25 mouse cellular contexts compared by ENCODE assay signal in genomic region chr7:141560471-141560870, GRCm38 (mm10). TPM values are rescaled to one million over a fixed set of nuclear protein-coding genes. Genes with fewer than 3 reads are reported as not detected.
DNase-seq lines count a peak whose midpoint lies in the region; ATAC-seq lines count a peak whose summit lies in the region.
"Had no signal": no experiment of that assay in that cellular context is flagged by ENCODE, and none has a peak within 500 bp of the region (broad histone marks: within the 10 kb centered on the region; RNA-seq: fewer than 3 reads in every experiment).

No protein-coding gene starts in this region.

- H3K4me1 ChIP-seq in midbrain, embryonic 14.5 days (ENCODE audit: control insufficient read depth, insufficient read depth, low read length) = peaks cover 6% of the 10 kb centered on the region
- H3K4me1 ChIP-seq in midbrain, embryonic 16.5 days (ENCODE audit: control insufficient read depth, insufficient read depth, low read length) = peaks cover 27% of the 10 kb centered on the region
- peaks cover 90% of the 10 kb centered on the region for H3K4me1 ChIP-seq in liver, embryonic 12.5 days

- H3K4me3 ChIP-seq in midbrain, embryonic 14.5 days (replicated peaks; ENCODE audit: low read depth, low read length) = no peak overlapping the region
- no peak overlapping the region for H3K4me3 ChIP-seq in midbrain, embryonic 16.5 days (ENCODE audit: low read depth, low read length)
- H3K4me3 ChIP-seq in liver, embryonic 12.5 days = no peak overlapping the region
- no peak overlapping the region for H3K4me3 ChIP-seq in macrophage (ENCODE audit: inconsistent target)
- H3K4me3 ChIP-seq: heart, embryonic 13.5 days; hindbrain, embryonic 12.5 days; lung, embryonic 15.5 days; neural tube, embryonic 12.5 days had no signal

- H3K36me3 ChIP-seq in midbrain, embryonic 14.5 days (ENCODE audit: control insufficient read depth, insufficient read depth, low read length) = 0 out of 2 replicates have a peak, but pooled peaks cover 1% of the 10 kb centered on the region
- no peaks in the 10 kb centered on the region for H3K36me3 ChIP-seq in midbrain, embryonic 16.5 days (ENCODE audit: control insufficient read depth, insufficient read depth, low read length)
- H3K36me3 ChIP-seq in liver, embryonic 12.5 days = peaks cover 13% of the 10 kb centered on the region
- no peaks in the 10 kb centered on the region for H3K36me3 ChIP-seq in macrophage (ENCODE audit: inconsistent target)
- H3K36me3 ChIP-seq: hindbrain, embryonic 12.5 days; neural tube, embryonic 12.5 days had no signal

- peak; percentile 33 for DNase-seq in cerebellum, adult 9-11 months
- DNase-seq in cerebellum, postnatal 10 days = no peak
- no peak for DNase-seq in midbrain, embryonic 14.5 days
- DNase-seq in T-cell, adult 2 months (ENCODE audit: low spot score) = no peak
- no peak for DNase-seq in retina, embryonic 14.5 days (ENCODE audit: low spot score)
- DNase-seq: adrenal gland, adult 2 months; cerebellum, adult 8-10 months; heart, postnatal 14 days; kidney, adult 18-20 months; kidney, postnatal 4 days; layer of hippocampus, adult 9-11 months; retina, postnatal 1 day; right cerebral cortex, postnatal 25 days; spleen, adult 18-20 months; thymus, postnatal 14 days had no signal

- no peak overlapping the region for H3K4me2 ChIP-seq in midbrain, embryonic 14.5 days (ENCODE audit: low read length)
- H3K4me2 ChIP-seq in midbrain, embryonic 16.5 days (ENCODE audit: low read length) = no peak overlapping the region
- peak overlapping the region; percentile 90; the same call in 1 of the 2 replicates for H3K4me2 ChIP-seq in liver, embryonic 12.5 days
- H3K4me2 ChIP-seq: hindbrain, embryonic 12.5 days; lung, embryonic 15.5 days had no signal

- no peaks in the 10 kb centered on the region for H3K27me3 ChIP-seq in midbrain, embryonic 14.5 days (ENCODE audit: control insufficient read depth, insufficient read depth, low read length)
- H3K27me3 ChIP-seq in midbrain, embryonic 16.5 days (ENCODE audit: control insufficient read depth, insufficient read depth, low read depth, low read length) = no peaks in the 10 kb centered on the region
- H3K27me3 ChIP-seq in liver, embryonic 12.5 days (replicated peaks) = no peaks in the 10 kb centered on the region
- H3K27me3 ChIP-seq: heart, embryonic 13.5 days; hindbrain, embryonic 12.5 days; lung, embryonic 15.5 days; neural tube, embryonic 12.5 days; Patski had no signal

- ATAC-seq in midbrain, embryonic 14.5 days (ENCODE audit: low FRiP score, low TSS enrichment) = no peak
- no peak for ATAC-seq in midbrain, embryonic 16.5 days
- ATAC-seq in liver, embryonic 12.5 days = no peak
- ATAC-seq: midbrain, embryonic 13.5 days; Patski had no signal

- H3K79me2 ChIP-seq in macrophage (ENCODE audit: inconsistent target) = peaks cover 32% of the 10 kb centered on the region

- 84% methylated on average over 4 of the region's 4 CpGs for WGBS in midbrain, embryonic 14.5 days
- WGBS in midbrain, embryonic 16.5 days = 79% methylated on average over 4 of the region's 4 CpGs
- 58% methylated on average over 4 of the region's 4 CpGs for WGBS in liver, embryonic 12.5 days (ENCODE audit: insufficient replicate concordance)
- 17% methylated on average over 4 of the region's 4 CpGs for WGBS in macrophage (ENCODE audit: missing documents)

- H3K9me3 ChIP-seq in midbrain, embryonic 14.5 days (ENCODE audit: control insufficient read depth, low read length) = no peaks in the 10 kb centered on the region
- no peaks in the 10 kb centered on the region for H3K9me3 ChIP-seq in midbrain, embryonic 16.5 days (replicated peaks; ENCODE audit: control insufficient read depth, low read length, poor library complexity, severe bottlenecking)
- H3K9me3 ChIP-seq in liver, embryonic 12.5 days (replicated peaks) = no peaks in the 10 kb centered on the region
- H3K9me3 ChIP-seq: embryonic facial prominence, embryonic 10.5 days; heart, embryonic 13.5 days; hindbrain, embryonic 12.5 days; lung, embryonic 15.5 days; midbrain, embryonic 13.5 days; neural tube, embryonic 12.5 days had no signal

- 0 out of 2 replicates have a peak overlapping the region, but pooled peaks have one; percentile 14 for H3K9ac ChIP-seq in midbrain, embryonic 14.5 days (replicated peaks; ENCODE audit: low read length)
- no peak overlapping the region for H3K9ac ChIP-seq in midbrain, embryonic 16.5 days (ENCODE audit: low read depth, low read length)
- peak overlapping the region; percentile 99 for H3K9ac ChIP-seq in liver, embryonic 12.5 days
- H3K9ac ChIP-seq: lung, embryonic 15.5 days; midbrain, embryonic 13.5 days; neural tube, embryonic 12.5 days had no signal

- H3K27ac ChIP-seq in midbrain, embryonic 14.5 days (replicated peaks; ENCODE audit: low read depth, low read length) = no peak overlapping the region
- H3K27ac ChIP-seq in midbrain, embryonic 16.5 days (ENCODE audit: low read length) = no peak overlapping the region
- H3K27ac ChIP-seq in liver, embryonic 12.5 days = peak overlapping the region; percentile 98
- peak overlapping the region; percentile 91 for H3K27ac ChIP-seq in macrophage
- H3K27ac ChIP-seq: embryonic facial prominence, embryonic 10.5 days; heart, embryonic 13.5 days; hindbrain, embryonic 12.5 days; lung, embryonic 15.5 days; midbrain, embryonic 13.5 days; neural tube, embryonic 12.5 days had no signal

RNA-seq across cellular contexts. Expression of gene Ap2a2, which starts 1.5 kb away (rescaled TPM):
- 95.4 and 103 TPM in 2 replicates for polyA plus RNA-seq in midbrain, embryonic 14.5 days (2014; fragmentation: Nextera tagmentation; extraction: Ambion mirVana)
- polyA plus RNA-seq in midbrain, embryonic 16.5 days (2015; fragmentation: Nextera tagmentation; extraction: Ambion mirVana) = 132 and 137 TPM in 2 replicates
- polyA plus RNA-seq in liver, embryonic 12.5 days (2016; fragmentation: Nextera tagmentation; extraction: Ambion mirVana) = 91.6 and 92.0 TPM in 2 replicates
- total RNA-seq in macrophage (2018; cell fraction: chromatin; rRNA removed) = 100 to 1,000 TPM in 14 of 26 experiments, 10 to 100 TPM in 12; 26.9 to 211 (median 111) TPM
- 100 to 1,000 TPM in 15 of 26 experiments, 10 to 100 TPM in 11; 67.4 to 191 (median 114) TPM for total RNA-seq in macrophage (2018; cell fraction: cytosol; rRNA removed)
- 100 to 1,000 TPM in 9 of 26 experiments, 10 to 100 TPM in 17; 45.9 to 181 (median 92.4) TPM for total RNA-seq in macrophage (2018; cell fraction: nucleus; rRNA removed)
- polyA plus RNA-seq in macrophage (2018) = 86.4 to 118 TPM (median 89.9 TPM) in 3 replicates

RNA-seq across cellular contexts. Expression of gene Chid1, which starts 20.8 kb away (rescaled TPM):
- polyA plus RNA-seq in midbrain, embryonic 14.5 days (2014; fragmentation: Nextera tagmentation; extraction: Ambion mirVana) = 37.9 and 40.2 TPM in 2 replicates
- 40.3 and 52.8 TPM in 2 replicates for polyA plus RNA-seq in midbrain, embryonic 16.5 days (2015; fragmentation: Nextera tagmentation; extraction: Ambion mirVana)
- polyA plus RNA-seq in liver, embryonic 12.5 days (2016; fragmentation: Nextera tagmentation; extraction: Ambion mirVana) = 32.0 and 32.7 TPM in 2 replicates
- 10 to 100 TPM in 25 of 26 experiments, 1 to 10 TPM in 1; 9.9 to 68.1 (median 29.1) TPM for total RNA-seq in macrophage (2018; cell fraction: chromatin; rRNA removed)
- 10 to 100 TPM; 15.2 to 29.7 (median 24.6) TPM for total RNA-seq in macrophage (2018; cell fraction: cytosol; rRNA removed)
- total RNA-seq in macrophage (2018; cell fraction: nucleus; rRNA removed) = 10 to 100 TPM; 10.8 to 46.0 (median 24.5) TPM
- polyA plus RNA-seq in macrophage (2018) = 23.1 to 31.1 TPM (median 25.0 TPM) in 3 replicates

Comparison
In these comparisons a context has a peak if more than half of its experiments do, and no peak if none do; other contexts are left out.
1. H3K27ac ChIP-seq: peak in liver, embryonic 12.5 days (single experiment) and macrophage (single experiment); none in midbrain, embryonic 14.5 days (single experiment) and midbrain, embryonic 16.5 days (single experiment).